Mouse (Mus musculus): ENCODE measurements around the gene Slc4a1ap.

GRCm38 (mm10) chr5:31601162-31601722 is 74.4 kb downstream of the Slc4a1ap start:
- no peak for TF ChIP-seq CTCF (IDR thresholded peaks at IDR 0.05; ENCODE audit: borderline replicate concordance, extremely low read depth, insufficient read depth, insufficient read length)
- no peak for TF ChIP-seq POLR2A (IDR thresholded peaks at IDR 0.05; ENCODE audit: borderline replicate concordance, extremely low read depth, insufficient read depth, insufficient read length, poor library complexity, severe bottlenecking)

Data from brain, embryonic 14.5 days (tissue).